9 mouse cellular contexts compared by ENCODE assay signal in genomic region chr2:116812869-116813558, GRCm38 (mm10).
DNase-seq lines count a peak whose midpoint lies in the region; ATAC-seq lines count a peak whose summit lies in the region.
"Had no signal": no experiment of that assay in that cellular context is flagged by ENCODE, and none has a peak within 500 bp of the region (broad histone marks: within the 10 kb centered on the region; RNA-seq: fewer than 3 reads in every experiment).

No protein-coding gene starts in this region.

- H3K9ac ChIP-seq in hindbrain, embryonic 11.5 days (ENCODE audit: low read depth, low read length): no peak overlapping the region
- H3K9ac ChIP-seq in hindbrain, embryonic 13.5 days: no peak overlapping the region
- no peak overlapping the region for H3K9ac ChIP-seq in forebrain, embryonic 16.5 days (replicated peaks; ENCODE audit: low read depth, low read length)
- no peak overlapping the region for H3K9ac ChIP-seq in midbrain, embryonic 11.5 days (ENCODE audit: low read length)

- no peak overlapping the region for H3K4me2 ChIP-seq in hindbrain, embryonic 11.5 days (replicated peaks; ENCODE audit: low read depth, low read length)
- H3K4me2 ChIP-seq in hindbrain, embryonic 13.5 days: no peak overlapping the region
- peak overlapping the region; percentile 1 for H3K4me2 ChIP-seq in forebrain, embryonic 16.5 days (ENCODE audit: low read length)
- peak overlapping the region; percentile 3; the same call in 1 of the 2 replicates for H3K4me2 ChIP-seq in midbrain, embryonic 11.5 days

- intact Hi-C loops in left cerebral cortex, postnatal 36 days (cut with DNase I): no loop called here

- 48% methylated on average over 13 of the region's 13 CpGs for WGBS in hindbrain, embryonic 11.5 days
- 46% methylated on average over 13 of the region's 13 CpGs for WGBS in hindbrain, embryonic 13.5 days
- 17% methylated on average over 13 of the region's 13 CpGs for WGBS in forebrain, embryonic 16.5 days
- 26% methylated on average over 13 of the region's 13 CpGs for WGBS in midbrain, embryonic 11.5 days

- DNase-seq in hindbrain, embryonic 11.5 days (ENCODE audit: low spot score): peak; percentile 37
- peak; percentile 11 for DNase-seq in ZHBTc4 (ENCODE audit: low read depth, low spot score)
- DNase-seq in midbrain, embryonic 11.5 days (ENCODE audit: low spot score, missing footprints): peak; percentile 87
- no peak for DNase-seq in spleen, adult 12 weeks (ENCODE audit: low spot score)
- DNase-seq in left cerebral cortex, postnatal 36 days (ENCODE audit: low spot score in 2 of 2): no peak
- no peak for DNase-seq in thymus, adult 18-20 months
- DNase-seq: thymus, postnatal 36 days had no signal

- no peak overlapping the region for H3K4me3 ChIP-seq in hindbrain, embryonic 11.5 days (ENCODE audit: low read depth, low read length)
- H3K4me3 ChIP-seq in hindbrain, embryonic 13.5 days: no peak overlapping the region
- H3K4me3 ChIP-seq in forebrain, embryonic 16.5 days (replicated peaks; ENCODE audit: low read length): no peak overlapping the region
- no peak overlapping the region for H3K4me3 ChIP-seq in midbrain, embryonic 11.5 days (ENCODE audit: low read depth, low read length)

- H3K27me3 ChIP-seq in hindbrain, embryonic 11.5 days (ENCODE audit: control insufficient read depth, insufficient read depth, low read length): no peaks in the 10 kb centered on the region
- H3K27me3 ChIP-seq in hindbrain, embryonic 13.5 days: no peaks in the 10 kb centered on the region
- H3K27me3 ChIP-seq in forebrain, embryonic 16.5 days (replicated peaks; ENCODE audit: control insufficient read depth, insufficient read depth, low read length): no peaks in the 10 kb centered on the region
- no peaks in the 10 kb centered on the region for H3K27me3 ChIP-seq in midbrain, embryonic 11.5 days (ENCODE audit: control insufficient read depth, insufficient read depth, low read length)

- H3K36me3 ChIP-seq in hindbrain, embryonic 11.5 days (ENCODE audit: control insufficient read depth, insufficient read depth, low read length): no peaks in the 10 kb centered on the region
- H3K36me3 ChIP-seq in hindbrain, embryonic 13.5 days: no peaks in the 10 kb centered on the region
- no peaks in the 10 kb centered on the region for H3K36me3 ChIP-seq in forebrain, embryonic 16.5 days (ENCODE audit: control insufficient read depth, insufficient read depth)
- no peaks in the 10 kb centered on the region for H3K36me3 ChIP-seq in midbrain, embryonic 11.5 days (ENCODE audit: control insufficient read depth, insufficient read depth, low read length)

- no peaks in the 10 kb centered on the region for H3K9me3 ChIP-seq in hindbrain, embryonic 11.5 days (ENCODE audit: control insufficient read depth, low read length)
- no peaks in the 10 kb centered on the region for H3K9me3 ChIP-seq in hindbrain, embryonic 13.5 days
- H3K9me3 ChIP-seq in forebrain, embryonic 16.5 days (ENCODE audit: control insufficient read depth, low read length): no peaks in the 10 kb centered on the region
- H3K9me3 ChIP-seq in midbrain, embryonic 11.5 days (ENCODE audit: control insufficient read depth, low read length): no peaks in the 10 kb centered on the region

- ATAC-seq in hindbrain, embryonic 11.5 days (ENCODE audit: low FRiP score): no peak
- ATAC-seq in hindbrain, embryonic 13.5 days (ENCODE audit: low FRiP score): no peak
- peak; percentile 51 for ATAC-seq in forebrain, embryonic 16.5 days
- ATAC-seq in midbrain, embryonic 11.5 days (ENCODE audit: low FRiP score): no peak

- H3K27ac ChIP-seq in hindbrain, embryonic 11.5 days (ENCODE audit: low read depth, low read length): no peak overlapping the region
- no peak overlapping the region for H3K27ac ChIP-seq in hindbrain, embryonic 13.5 days
- H3K27ac ChIP-seq in forebrain, embryonic 16.5 days (ENCODE audit: low read length): no peak overlapping the region
- no peak overlapping the region for H3K27ac ChIP-seq in midbrain, embryonic 11.5 days (ENCODE audit: low read depth, low read length)

- H3K4me1 ChIP-seq in hindbrain, embryonic 11.5 days (replicated peaks; ENCODE audit: control insufficient read depth, insufficient read depth, low read length): no peaks in the 10 kb centered on the region
- H3K4me1 ChIP-seq in hindbrain, embryonic 13.5 days (replicated peaks): peaks cover 18% of the 10 kb centered on the region; the same call in 1 of the 2 replicates
- peaks cover 12% of the 10 kb centered on the region for H3K4me1 ChIP-seq in forebrain, embryonic 16.5 days (replicated peaks; ENCODE audit: control insufficient read depth, insufficient read depth, low read length)
- peaks cover 48% of the 10 kb centered on the region for H3K4me1 ChIP-seq in midbrain, embryonic 11.5 days (ENCODE audit: control insufficient read depth, insufficient read depth, low read length)

Comparison
In these comparisons a context has a peak if more than half of its experiments do, and no peak if none do; other contexts are left out.
1. DNase-seq: peak in hindbrain, embryonic 11.5 days (single experiment), ZHBTc4 (single experiment) and midbrain, embryonic 11.5 days (single experiment); none in spleen, adult 12 weeks (single experiment), left cerebral cortex, postnatal 36 days (0 of 2) and thymus, adult 18-20 months (0 of 2).
2. H3K4me2 ChIP-seq: peak in forebrain, embryonic 16.5 days (single experiment) and midbrain, embryonic 11.5 days (single experiment); none in hindbrain, embryonic 11.5 days (single experiment) and hindbrain, embryonic 13.5 days (single experiment).